Mouse (Mus musculus) neural tube, embryonic 14.5 days (tissue): ENCODE measurements around the gene Zmynd12. TPM values are rescaled to one million over a fixed set of nuclear protein-coding genes. Genes with fewer than 3 reads are reported as not detected.

Source experiments
- ATAC-seq: fragments of 200-750 bp; cut with Nextera tagmentation; 2 replicates; pipeline ENCODE4 v1.8.0; 2017; ENCODE audit warnings: low read depth, mild to moderate bottlenecking, moderate TSS enrichment, moderate library complexity
- H3K27ac ChIP-seq: fragments of 300-500 bp; sonication (generic); 2 replicates; pipeline ENCODE4 v1.5.1; 2014; ENCODE audit warnings: low read depth, mild to moderate bottlenecking, control low read depth, low read length, moderate library complexity, mixed read lengths
- H3K27me3 ChIP-seq: fragments of 300-500 bp; sonication (generic); 2 replicates; pipeline ENCODE4 v1.6.1; 2014; ENCODE audit warnings: low read length; ENCODE audit not compliant: control insufficient read depth, insufficient read depth
- H3K36me3 ChIP-seq: fragments of 300-500 bp; sonication (generic); 2 replicates; pipeline ENCODE4 v1.6.1; 2014; ENCODE audit warnings: low read length, mixed read lengths; ENCODE audit not compliant: control insufficient read depth, insufficient read depth
- H3K4me1 ChIP-seq: fragments of 300-500 bp; sonication (generic); 2 replicates; pipeline ENCODE4 v1.6.1; 2014; ENCODE audit warnings: low read length; ENCODE audit not compliant: control insufficient read depth, insufficient read depth
- H3K4me2 ChIP-seq: fragments of 300-500 bp; sonication (generic); 2 replicates; pipeline ENCODE4 v1.6.1; 2014; ENCODE audit warnings: mild to moderate bottlenecking, low read depth, low read length, control low read depth
- H3K4me3 ChIP-seq: fragments of 300-500 bp; sonication (generic); 2 replicates; pipeline ENCODE4 v1.5.1; 2014; ENCODE audit warnings: low read depth, low read length, control low read depth, mixed read lengths
- H3K9ac ChIP-seq: fragments of 300-500 bp; sonication (generic); replicated peaks from 2 replicates; pipeline ENCODE4 v1.6.1; 2014; ENCODE audit warnings: low read depth, mild to moderate bottlenecking, control low read depth, low read length, mixed read lengths
- H3K9me3 ChIP-seq: fragments of 300-500 bp; sonication (generic); 2 replicates; pipeline ENCODE4 v1.6.1; 2016; ENCODE audit warnings: low read length; ENCODE audit not compliant: control insufficient read depth
- WGBS: fragments of 180-500 bp; shearing (Covaris S2); extraction: QIAGEN DNeasy Blood & Tissue Kit; methylation state at CpG from one replicate; pipeline ENCODE4 v1.1.7; 2014; 5-methylcytosine and 5-hydroxymethylcytosine counted together
- polyA plus RNA-seq: library from polyadenylated mRNA; unstranded; fragments of >200 nt; fragmentation: Nextera tagmentation; extraction: Ambion mirVana; gene quantifications from 2 replicates; pipeline ENCODE4 v1.2.1, GENCODE M21; 2014

Gene Zmynd12
- polyA plus RNA-seq, 1 experiment from 2014 or later: 0.32 TPM

- Histone ChIP-seq H3K27me3 (no peaks in the 10 kb centered on the region), H3K4me3 (no peak overlapping the region), H3K9ac (no peak overlapping the region), H3K9me3 (peaks cover under 1% of the 10 kb centered on the region; the same call in 1 of the 2 replicates), H3K4me1 (no peaks in the 10 kb centered on the region), H3K4me2 (no peak overlapping the region), H3K36me3 (no peaks in the 10 kb centered on the region), H3K27ac (no peak overlapping the region)
- ATAC-seq: no peak
- 36% methylated on average over 5 of the region's 5 CpGs for WGBS
Measured at GRCm38 (mm10) chr4:119430678-119431077, 8.1 kb downstream of the Zmynd12 start.

GRCm38 (mm10) chr4:119437936-119438335, 15.3 kb downstream of the Zmynd12 start:
- no peak overlapping the region for H3K4me3 ChIP-seq
- H3K36me3 ChIP-seq: no peaks in the 10 kb centered on the region
- peaks cover 5% of the 10 kb centered on the region; the same call in 1 of the 2 replicates for H3K9me3 ChIP-seq
- WGBS: 94% methylated on average over 2 of the region's 2 CpGs
- H3K9ac ChIP-seq: no peak overlapping the region
- no peak for ATAC-seq
- no peak overlapping the region for H3K27ac ChIP-seq
- no peaks in the 10 kb centered on the region for H3K27me3 ChIP-seq
- no peak overlapping the region for H3K4me2 ChIP-seq
- H3K4me1 ChIP-seq: no peaks in the 10 kb centered on the region

- Histone ChIP-seq H3K4me2 (no peak overlapping the region), H3K9ac (no peak overlapping the region), H3K4me1 (no peaks in the 10 kb centered on the region), H3K36me3 (no peaks in the 10 kb centered on the region), H3K27me3 (no peaks in the 10 kb centered on the region), H3K9me3 (no peaks in the 10 kb centered on the region), H3K4me3 (no peak overlapping the region), H3K27ac (no peak overlapping the region)
- WGBS: 89% methylated on average over 4 of the region's 4 CpGs
- ATAC-seq: no peak
Measured at GRCm38 (mm10) chr4:119441836-119442235, 19.2 kb downstream of the Zmynd12 start.

- Histone ChIP-seq H3K4me3 (no peak overlapping the region), H3K9ac (no peak overlapping the region), H3K9me3 (no peaks in the 10 kb centered on the region), H3K27me3 (no peaks in the 10 kb centered on the region), H3K4me2 (no peak overlapping the region), H3K36me3 (no peaks in the 10 kb centered on the region), H3K27ac (no peak overlapping the region), H3K4me1 (no peaks in the 10 kb centered on the region)
- WGBS: 51% methylated on average over 6 of the region's 6 CpGs
- ATAC-seq: no peak
Measured at GRCm38 (mm10) chr4:119442539-119442938, 19.9 kb downstream of the Zmynd12 start.

GRCm38 (mm10) chr4:119447261-119447660, 24.6 kb downstream of the Zmynd12 start:
- no peak for ATAC-seq
- no peaks in the 10 kb centered on the region for H3K36me3 ChIP-seq
- no peak overlapping the region for H3K9ac ChIP-seq
- 95% methylated on average over 6 of the region's 6 CpGs for WGBS
- H3K4me1 ChIP-seq: no peaks in the 10 kb centered on the region
- no peaks in the 10 kb centered on the region for H3K27me3 ChIP-seq
- H3K4me3 ChIP-seq: no peak overlapping the region
- H3K4me2 ChIP-seq: no peak overlapping the region
- no peaks in the 10 kb centered on the region for H3K9me3 ChIP-seq
- H3K27ac ChIP-seq: no peak overlapping the region

- no peak overlapping the region for H3K27ac ChIP-seq
- no peak overlapping the region for H3K4me2 ChIP-seq
- H3K36me3 ChIP-seq: no peaks in the 10 kb centered on the region
- ATAC-seq: no peak
- WGBS: 84% methylated on average over 3 of the region's 3 CpGs
- H3K27me3 ChIP-seq: no peaks in the 10 kb centered on the region
- H3K9me3 ChIP-seq: no peaks in the 10 kb centered on the region
- H3K4me3 ChIP-seq: no peak overlapping the region
- no peak overlapping the region for H3K9ac ChIP-seq
- H3K4me1 ChIP-seq: no peaks in the 10 kb centered on the region
Measured at GRCm38 (mm10) chr4:119447786-119448185, 25.2 kb downstream of the Zmynd12 start.

GRCm38 (mm10) chr4:119450436-119450835, 27.8 kb downstream of the Zmynd12 start:
- no peak overlapping the region for H3K27ac ChIP-seq
- ATAC-seq: no peak
- no peaks in the 10 kb centered on the region for H3K36me3 ChIP-seq
- no peaks in the 10 kb centered on the region for H3K9me3 ChIP-seq
- 81% methylated on average over 7 of the region's 7 CpGs for WGBS
- no peak overlapping the region for H3K9ac ChIP-seq
- peaks cover 6% of the 10 kb centered on the region for H3K4me1 ChIP-seq
- no peaks in the 10 kb centered on the region for H3K27me3 ChIP-seq
- H3K4me3 ChIP-seq: no peak overlapping the region
- no peak overlapping the region for H3K4me2 ChIP-seq

GRCm38 (mm10) chr4:119453128-119453527, 30.5 kb downstream of the Zmynd12 start:
- no peaks in the 10 kb centered on the region for H3K36me3 ChIP-seq
- H3K4me1 ChIP-seq: peaks cover 6% of the 10 kb centered on the region
- H3K9me3 ChIP-seq: no peaks in the 10 kb centered on the region
- H3K27ac ChIP-seq: no peak overlapping the region
- 63% methylated on average over 5 of the region's 5 CpGs for WGBS
- H3K4me2 ChIP-seq: no peak overlapping the region
- ATAC-seq: peak; percentile 13; the same call in 1 of the 2 replicates
- no peak overlapping the region for H3K4me3 ChIP-seq
- no peak overlapping the region; the same call in 1 of the 2 replicates for H3K9ac ChIP-seq
- no peaks in the 10 kb centered on the region for H3K27me3 ChIP-seq

GRCm38 (mm10) chr4:119453533-119453932, 30.9 kb downstream of the Zmynd12 start:
- peak; percentile 64; the same call in 1 of the 2 replicates for ATAC-seq
- Histone ChIP-seq H3K4me3 (no peak overlapping the region), H3K27ac (no peak overlapping the region), H3K4me2 (no peak overlapping the region), H3K9me3 (no peaks in the 10 kb centered on the region), H3K4me1 (peaks cover 6% of the 10 kb centered on the region), H3K36me3 (no peaks in the 10 kb centered on the region), H3K9ac (no peak overlapping the region; the same call in 1 of the 2 replicates), H3K27me3 (no peaks in the 10 kb centered on the region)
- 14% methylated on average over 6 of the region's 6 CpGs for WGBS
